Mouse (Mus musculus): Measurements from ENCODE around the gene Atp5g2. TPM values are rescaled to one million over a fixed set of nuclear protein-coding genes. Genes with fewer than 3 reads are reported as not detected.
A peak's percentile ranks its signal among the peaks of the same experiment; 100 is the strongest.

The Atp5g2 gene
- total and polyA plus RNA-seq, 3 experiments, result 59.4 to 513 TPM; not detected in 1

DNA sequence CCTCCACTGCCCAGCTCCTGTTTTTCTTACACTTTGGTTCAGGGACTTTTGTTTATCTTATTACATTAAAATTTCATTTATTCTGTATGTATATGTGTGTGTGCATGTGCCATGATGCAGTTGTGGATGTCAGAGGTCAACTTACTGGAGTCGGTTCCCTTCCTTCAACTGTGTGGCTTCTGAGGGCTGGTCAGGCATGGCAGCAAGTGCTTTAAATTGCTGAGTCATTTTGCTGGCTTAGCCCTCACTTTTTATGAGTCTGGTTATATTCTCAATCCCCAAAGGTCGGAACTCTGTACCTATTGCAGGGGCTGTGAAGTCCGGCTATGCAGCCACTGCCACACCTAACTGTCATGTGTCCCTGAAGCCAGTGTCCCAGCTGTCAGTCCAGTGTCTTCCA is 30.8 kb upstream of the Atp5g2 start:
- no peaks in the 10 kb centered on the region for H3K9me3 ChIP-seq (replicated peaks; ENCODE audit: insufficient read depth, low read length)
- H3K4me3 ChIP-seq (ENCODE audit: control insufficient read depth in 1 of 2, insufficient read depth in 1 of 2, low read depth in 2 of 2, low read length in 2 of 2), result no peak overlapping the region
- TF ChIP-seq MAZ (IDR thresholded peaks at IDR 0.05; ENCODE audit: low read depth, low read length) (no peak), CHD2 (IDR thresholded peaks at IDR 0.05; ENCODE audit: low read length) (no peak), KAT2A (conservative IDR thresholded peaks at IDR 0.05; ENCODE audit: low read depth, low read length) (no peak), POLR2A (IDR thresholded peaks at IDR 0.05; ENCODE audit: control insufficient read depth in 1 of 2, insufficient read depth in 1 of 2, low read depth in 1 of 2, low read length in 2 of 2, poor library complexity in 1 of 2) (no peak), TAL1 (IDR thresholded peaks at IDR 0.05; ENCODE audit: low read length) (no peak), BHLHE40 (IDR thresholded peaks at IDR 0.05; ENCODE audit: borderline replicate concordance, low read depth, low read length) (no peak), SMC3 (IDR thresholded peaks at IDR 0.05; ENCODE audit: low read depth, low read length) (no peak), GATA1 (IDR thresholded peaks at IDR 0.05; ENCODE audit: low read depth, low read length) (no peak), POLR2AphosphoS5 (IDR thresholded peaks at IDR 0.05; ENCODE audit: borderline replicate concordance, low read depth, low read length) (no peak), MAFK (IDR thresholded peaks at IDR 0.05; ENCODE audit: borderline replicate concordance, low read depth, low read length) (no peak), GABPA (IDR thresholded peaks at IDR 0.05; ENCODE audit: low read depth, low read length) (no peak), ZMIZ1 (IDR thresholded peaks at IDR 0.05; ENCODE audit: low read depth, low read length) (no peak), MYC (IDR thresholded peaks at IDR 0.05; ENCODE audit: low read depth, low read length) (no peak), RCOR1 (IDR thresholded peaks at IDR 0.05; ENCODE audit: low read depth, low read length) (no peak), HCFC1 (IDR thresholded peaks at IDR 0.05; ENCODE audit: low read depth, low read length) (no peak), USF1 (IDR thresholded peaks at IDR 0.05; ENCODE audit: low read depth, low read length) (no peak), CHD1 (IDR thresholded peaks at IDR 0.05; ENCODE audit: low read depth, low read length) (no peak)
- H3K79me2 ChIP-seq (ENCODE audit: control insufficient read depth, insufficient read depth, low read length, poor library complexity), result no peaks in the 10 kb centered on the region
- H3K27ac ChIP-seq (ENCODE audit: control insufficient read depth, low read depth, low read length), result no peak overlapping the region
- peaks cover 0 to 5% of the 10 kb centered on the region in 2 experiments; a peak in 2 of 4 replicates for H3K27me3 ChIP-seq (ENCODE audit: control insufficient read depth in 1 of 2, insufficient read depth in 2 of 2, low read length in 2 of 2)
- peaks cover 0 to 3% of the 10 kb centered on the region in 2 experiments; a peak in 1 of 4 replicates for H3K4me1 ChIP-seq (ENCODE audit: control insufficient read depth in 1 of 2, insufficient read depth in 2 of 2, low read length in 2 of 2)
- H3K36me3 ChIP-seq (ENCODE audit: control insufficient read depth in 1 of 2, insufficient read depth in 2 of 2, low read length in 2 of 2), result no peaks in the 10 kb centered on the region
- no peak for DNase-seq (ENCODE audit: low read depth, low spot score)
- no peak overlapping the region for H3K9ac ChIP-seq (ENCODE audit: control insufficient read depth, low read depth, low read length, poor library complexity, severe bottlenecking)

DNA sequence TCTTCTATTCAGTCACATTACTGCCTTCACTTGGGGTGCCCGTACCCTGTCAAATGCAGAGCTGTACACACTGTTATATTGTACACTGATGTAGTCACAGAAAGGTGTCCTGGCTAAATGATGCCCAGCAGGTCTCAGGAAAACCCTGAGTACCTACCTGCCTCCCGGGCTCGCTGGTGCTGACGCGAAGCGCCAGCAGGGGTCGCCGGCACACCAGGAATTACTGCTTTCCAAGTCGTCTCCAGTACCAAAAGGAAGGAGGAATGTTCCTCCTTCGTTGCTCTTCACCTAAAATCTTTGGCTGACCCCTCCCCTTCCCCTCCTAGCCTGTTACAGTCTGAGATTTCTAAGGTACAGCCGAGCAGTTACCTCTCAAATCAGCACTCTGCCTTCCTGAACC is 26.0 kb upstream of the Atp5g2 start:
- Histone ChIP-seq H3K4me3 (ENCODE audit: control insufficient read depth in 1 of 2, insufficient read depth in 1 of 2, low read depth in 2 of 2, low read length in 2 of 2) (no peak overlapping the region), H3K36me3 (ENCODE audit: control insufficient read depth in 1 of 2, insufficient read depth in 2 of 2, low read length in 2 of 2) (no peaks in the 10 kb centered on the region), H3K27me3 (ENCODE audit: control insufficient read depth in 1 of 2, insufficient read depth in 2 of 2, low read length in 2 of 2) (peaks cover 5 to 15% of the 10 kb centered on the region in 2 experiments), H3K27ac (ENCODE audit: control insufficient read depth, low read depth, low read length) (no peak overlapping the region), H3K9me3 (replicated peaks; ENCODE audit: insufficient read depth, low read length) (no peaks in the 10 kb centered on the region), H3K79me2 (ENCODE audit: control insufficient read depth, insufficient read depth, low read length, poor library complexity) (no peaks in the 10 kb centered on the region), H3K9ac (ENCODE audit: control insufficient read depth, low read depth, low read length, poor library complexity, severe bottlenecking) (no peak overlapping the region), H3K4me1 (ENCODE audit: control insufficient read depth in 1 of 2, insufficient read depth in 2 of 2, low read length in 2 of 2) (peaks cover 0 to 2% of the 10 kb centered on the region in 2 experiments; a peak in 1 of 4 replicates)
- TF ChIP-seq RAD21 (IDR thresholded peaks at IDR 0.05; ENCODE audit: low read depth, low read length) (peak; percentile 78), TBP (IDR thresholded peaks at IDR 0.05; ENCODE audit: low read depth, low read length) (no peak), ZC3H11A (IDR thresholded peaks at IDR 0.05; ENCODE audit: low read depth, low read length) (peak; percentile 70), MXI1 (IDR thresholded peaks at IDR 0.05; ENCODE audit: low read depth, low read length) (no peak), ZKSCAN1 (IDR thresholded peaks at IDR 0.05; ENCODE audit: low read depth, low read length) (no peak), SMC3 (IDR thresholded peaks at IDR 0.05; ENCODE audit: low read depth, low read length) (peak; percentile 65), CTCF (IDR thresholded peaks at IDR 0.05 in 2 of 3, conservative IDR thresholded peaks at IDR 0.05 in 1 of 3; ENCODE audit: control insufficient read depth in 1 of 3, insufficient read depth in 1 of 3, low read depth in 2 of 3, low read length in 3 of 3, poor library complexity in 1 of 3, severe bottlenecking in 1 of 3) (peak; percentile 83 to 91 (median 90)), NELFE (IDR thresholded peaks at IDR 0.05; ENCODE audit: low read depth, low read length) (no peak), GABPA (IDR thresholded peaks at IDR 0.05; ENCODE audit: low read depth, low read length) (no peak)
- DNase-seq (ENCODE audit: low read depth, low spot score), result peak; percentile 51

All from MEL (cell line).